Mouse (Mus musculus): Measurements from ENCODE around the gene Gm10964.

- no peak for TF ChIP-seq CTCF (IDR thresholded peaks at IDR 0.05; ENCODE audit: borderline replicate concordance, insufficient read depth, low read length)
- TF ChIP-seq POLR2A (IDR thresholded peaks at IDR 0.05; ENCODE audit: low read depth, low read length): no peak; the same call in 1 of the 2 replicates
Observed at GRCm38 (mm10) chr3:103789891-103790345, 50.8 kb downstream of the Gm10964 start.
